Mouse (Mus musculus): ENCODE measurements around the gene Etnk2.

Gene Etnk2

GRCm38 (mm10) chr1:133417113-133417512 lies 53.7 kb downstream of the Etnk2 start:
- no peak for DNase-seq (ENCODE audit: low read depth)

DNA sequence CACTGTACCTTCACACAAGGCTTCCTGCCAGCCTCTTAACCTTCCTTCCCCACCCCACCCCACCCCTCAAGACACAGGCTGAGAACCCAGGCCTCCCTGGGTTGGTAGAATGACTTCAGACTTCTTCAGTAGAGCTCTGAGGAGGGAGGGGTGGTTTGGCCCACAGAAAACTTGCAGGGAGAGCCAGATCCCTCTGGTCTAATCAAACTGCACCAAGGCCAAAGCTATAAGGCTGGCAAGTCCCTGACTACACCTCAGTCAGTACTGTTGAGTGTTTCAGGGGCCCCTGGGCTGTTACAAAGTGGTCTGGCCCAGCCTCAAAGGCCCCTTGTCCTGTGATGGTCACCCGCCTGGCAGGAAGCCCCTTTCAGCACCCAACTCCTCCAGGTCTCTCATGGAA lies 54.2 kb downstream of the Etnk2 start:
- DNase-seq (ENCODE audit: low read depth), result no peak

DNA sequence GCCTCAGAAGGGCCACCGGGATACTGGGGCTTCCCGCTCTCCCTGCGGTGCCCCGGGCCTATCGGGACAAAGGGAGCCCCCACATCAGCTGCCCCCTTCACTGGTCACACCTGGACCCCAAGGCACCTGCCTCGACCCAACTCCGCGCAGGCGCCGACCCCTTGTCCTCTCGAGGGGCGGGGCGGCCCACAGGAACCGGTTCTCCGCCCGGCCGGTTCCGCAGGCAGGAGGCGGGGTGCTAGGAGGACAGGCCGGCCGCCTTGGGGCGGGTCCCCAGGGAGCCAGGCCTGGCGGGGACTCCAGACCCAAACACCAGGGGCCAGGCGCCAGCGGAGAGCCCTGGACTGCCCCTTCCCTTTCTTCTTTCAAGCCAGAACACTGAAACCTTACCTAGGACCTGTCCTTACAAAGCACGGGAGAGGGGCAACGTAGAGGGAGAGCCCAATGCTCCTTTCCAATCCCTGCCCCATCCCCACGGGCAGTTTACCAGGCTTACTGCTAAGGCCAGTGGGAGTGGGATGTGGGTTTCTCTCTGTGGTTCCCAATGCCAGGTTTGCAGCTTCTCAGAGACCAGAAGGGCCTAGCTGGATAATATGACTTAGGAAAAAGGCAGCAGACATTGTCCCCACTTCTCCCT lies 54.9 kb downstream of the Etnk2 start:
- no peak for DNase-seq (ENCODE audit: low read depth)

GRCm38 (mm10) chr1:133419178-133419834 lies 55.9 kb downstream of the Etnk2 start:
- DNase-seq (ENCODE audit: low read depth), result no peak

DNA sequence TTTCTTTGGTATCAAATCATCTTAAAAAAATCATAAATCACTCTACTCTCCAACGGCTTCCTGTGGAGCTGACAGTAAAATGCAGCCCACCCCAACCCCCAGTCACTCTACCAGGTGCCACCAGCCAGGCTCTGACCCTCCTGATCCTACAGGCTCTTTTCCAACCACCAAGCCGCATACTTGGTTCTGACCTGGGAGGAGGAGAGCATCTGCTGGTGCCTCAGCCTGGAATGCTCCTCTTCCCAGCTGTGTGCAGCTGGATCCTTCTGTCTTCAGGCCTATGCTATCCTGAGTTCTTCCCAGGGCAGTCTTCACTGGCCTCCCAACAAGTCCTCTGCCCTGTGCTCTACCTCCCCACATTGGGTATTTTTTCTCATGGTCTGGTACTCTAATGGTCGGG lies 57.1 kb downstream of the Etnk2 start:
- DNase-seq (ENCODE audit: low read depth), result no peak

DNA sequence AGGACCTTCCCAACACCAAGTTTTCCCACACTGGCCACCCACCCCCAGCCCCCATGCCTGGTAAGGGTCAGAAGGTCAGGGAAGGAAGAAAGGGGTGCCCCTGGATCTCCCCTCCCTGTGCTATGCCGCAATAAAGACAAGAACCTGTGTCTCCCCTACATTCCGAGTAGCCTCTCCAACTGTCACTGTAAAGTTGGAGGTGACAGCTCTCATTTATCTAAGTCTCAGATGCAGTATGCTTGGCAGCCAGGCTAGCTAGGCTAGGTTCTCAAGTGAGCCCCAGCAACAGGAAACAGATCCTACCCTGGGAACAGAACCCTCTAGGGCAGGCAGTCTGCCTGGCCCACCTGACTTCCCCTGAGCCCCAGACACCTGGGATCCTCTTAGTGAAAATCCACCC lies 57.7 kb downstream of the Etnk2 start:
- no peak for DNase-seq (ENCODE audit: low read depth)

- no peak for DNase-seq (ENCODE audit: low read depth)
Observed at GRCm38 (mm10) chr1:133421975-133422570, 58.7 kb downstream of the Etnk2 start.

DNA sequence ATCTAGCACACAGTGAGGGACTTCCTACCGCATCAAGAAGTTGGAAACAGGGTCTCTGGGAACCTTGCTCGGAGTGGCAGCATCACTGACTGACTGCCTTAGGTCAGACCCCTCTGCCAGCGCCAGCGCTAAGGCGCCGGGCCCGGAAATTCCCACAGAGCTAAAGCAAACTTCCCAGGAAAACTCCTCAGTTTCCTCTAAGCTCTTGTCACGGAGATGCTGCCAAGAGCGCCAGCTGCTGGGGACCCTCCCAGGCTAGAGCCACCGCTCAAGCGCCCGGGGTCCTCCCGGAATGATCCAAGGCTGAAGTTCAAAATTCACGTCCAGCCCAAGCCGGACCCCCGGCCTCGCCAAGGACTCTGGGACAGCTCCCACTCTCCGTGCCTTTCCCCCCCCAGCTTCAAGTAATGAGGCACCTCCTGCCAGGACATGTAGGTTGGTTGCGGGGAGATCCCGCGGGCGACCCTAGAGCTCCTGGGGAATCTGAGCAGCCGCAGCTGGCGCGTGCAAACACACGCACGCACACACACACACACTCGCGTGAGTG lies 59.3 kb downstream of the Etnk2 start:
- no peak for DNase-seq (ENCODE audit: low read depth)

DNA sequence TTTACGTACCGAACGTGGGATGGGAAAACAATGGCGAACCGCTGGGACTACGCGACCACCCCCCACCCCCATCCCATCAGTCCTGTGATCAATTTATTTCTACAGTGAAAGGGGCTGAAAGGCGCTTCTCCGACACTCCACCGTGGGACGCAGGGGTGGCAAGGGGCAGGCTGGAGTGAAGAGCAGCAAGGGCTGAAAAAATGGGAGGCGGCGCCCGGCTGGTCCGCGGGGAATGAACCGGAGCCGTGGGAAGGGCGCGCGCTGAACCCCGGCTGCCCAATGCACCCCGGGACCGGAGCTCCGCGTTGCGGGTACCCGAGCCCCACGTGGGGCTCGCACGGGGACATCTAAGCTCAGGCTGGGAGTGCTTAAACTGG lies 59.8 kb downstream of the Etnk2 start:
- no peak for DNase-seq (ENCODE audit: low read depth)

GRCm38 (mm10) chr1:133423543-133424480 lies 60.4 kb downstream of the Etnk2 start, which contains the start of gene Sox13:
Gene Sox13 (minus strand): TSS chr1:133424377.
- no peak for DNase-seq (ENCODE audit: low read depth)

DNA sequence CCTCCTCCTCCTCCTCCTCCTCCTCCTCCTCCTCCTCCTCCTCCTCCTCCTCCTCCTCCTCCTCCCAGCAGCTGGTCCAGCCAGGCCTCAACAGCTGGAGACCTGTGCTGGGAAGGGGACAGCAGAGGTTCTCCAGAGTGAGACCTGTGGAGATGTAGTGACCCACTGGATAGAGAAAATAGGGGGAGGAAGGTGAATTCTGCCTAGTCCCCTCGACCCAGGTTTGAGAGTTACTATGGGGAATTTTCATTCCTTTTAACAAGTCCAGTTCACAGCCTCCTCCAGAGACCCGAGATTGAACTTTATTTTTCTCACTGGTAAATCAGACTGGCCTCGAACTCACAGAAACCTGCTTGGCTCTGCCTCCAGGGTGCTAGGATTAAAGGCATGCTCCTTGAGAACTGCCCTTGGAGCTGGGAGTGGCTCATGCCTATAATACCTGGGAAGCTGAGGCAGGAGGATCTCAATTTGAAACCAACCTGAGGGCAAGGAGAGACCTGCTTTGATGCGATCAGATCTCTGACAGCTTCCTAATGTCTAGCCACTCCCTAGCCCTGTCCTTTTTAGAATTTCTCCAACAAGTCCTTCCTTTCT lies 61.3 kb downstream of the Etnk2 start:
- DNase-seq (ENCODE audit: low read depth), result no peak

Data from 416B (cell line).